In the genomic region with DNA sequence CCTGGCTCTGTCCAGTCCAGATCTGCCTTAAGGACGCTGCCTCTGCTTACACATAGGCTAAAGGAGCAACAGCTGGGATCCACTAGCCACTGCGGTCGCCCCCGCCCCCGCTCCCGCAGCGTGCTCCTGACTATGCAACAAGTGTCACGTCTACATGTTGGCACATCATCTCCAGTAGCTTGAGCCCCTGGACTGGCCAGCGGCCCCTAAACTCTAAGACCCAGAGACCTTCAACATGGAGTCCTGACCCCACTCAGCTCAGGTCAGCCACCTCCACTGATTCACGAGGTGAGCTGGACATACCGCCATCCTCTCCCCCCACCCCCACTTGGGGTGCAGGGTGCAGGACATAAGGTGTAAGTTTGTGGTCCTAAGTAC, we compare ENCODE assay signal across 8 mouse cellular contexts. TPM values are rescaled to one million over a fixed set of nuclear protein-coding genes. Genes with fewer than 3 reads are reported as not detected.
DNase-seq lines count a peak whose midpoint lies in the region; ATAC-seq lines count a peak whose summit lies in the region.

No protein-coding gene starts in this region.

- H3K4me2 ChIP-seq in limb, embryonic 13.5 days (replicated peaks), result peak overlapping the region; percentile 77

- H3K36me3 ChIP-seq in limb, embryonic 13.5 days, result no peaks in the 10 kb centered on the region

- H3K9ac ChIP-seq in limb, embryonic 13.5 days, result peak overlapping the region; percentile 73

- DNase-seq in adrenal gland, postnatal 10 days, result peak; percentile 12
- DNase-seq in adrenal gland, postnatal 25 days, result no peak
- DNase-seq in 3134 (ENCODE audit: extremely low read depth, insufficient read length, low spot score), result peak; percentile 63
- DNase-seq in spleen, postnatal 36 days (ENCODE audit: low spot score in 2 of 2), result no peak
- DNase-seq in left cerebral cortex, adult 11 months (ENCODE audit: low spot score), result no peak
- no peak for DNase-seq in yolk sac, embryonic 10.5 days (ENCODE audit: low spot score)

- H3K9me3 ChIP-seq in limb, embryonic 13.5 days, result no peaks in the 10 kb centered on the region

- peak overlapping the region; percentile 53 for H3K4me3 ChIP-seq in limb, embryonic 13.5 days

- H3K4me1 ChIP-seq in limb, embryonic 13.5 days, result 0 out of 2 replicates have a peak, but pooled peaks cover 4% of the 10 kb centered on the region

- ATAC-seq in granulocyte monocyte progenitor cell, adult 5-6 weeks (replicated peaks; ENCODE audit: poor library complexity, severe bottlenecking), result peak; percentile 47
- ATAC-seq in limb, embryonic 13.5 days (ENCODE audit: low FRiP score, low read depth), result peak; percentile 6; the same call in 1 of the 2 replicates

- no peak overlapping the region for H3K27ac ChIP-seq in limb, embryonic 13.5 days

- 31% methylated on average over 11 of the region's 11 CpGs for WGBS in limb, embryonic 13.5 days

- peaks cover 6% of the 10 kb centered on the region; the same call in 1 of the 2 replicates for H3K27me3 ChIP-seq in limb, embryonic 13.5 days

RNA-seq across cellular contexts. Expression of a gene that starts 0.9 kb away (rescaled TPM):
- total RNA-seq in adrenal gland, postnatal 10 days (2021), result 10 to 100 TPM; 10.1 to 17.0 TPM
- total RNA-seq in adrenal gland, postnatal 25 days (2021), result 2.6 and 2.7 TPM in 2 replicates
- 1.4 and 1.7 TPM in 2 replicates for total RNA-seq in granulocyte monocyte progenitor cell, adult 5-6 weeks (2014; fragmentation: Nextera tagmentation)
- 0.62 and 1.6 TPM in 2 replicates for total RNA-seq in granulocyte monocyte progenitor cell, adult 5-6 weeks (2017)
- polyA plus RNA-seq in limb, embryonic 13.5 days (2015; fragmentation: Nextera tagmentation; extraction: Ambion mirVana), result 8.9 and 9.3 TPM in 2 replicates

Comparison
In these comparisons a context has a peak if more than half of its experiments do, and no peak if none do; other contexts are left out.
1. DNase-seq: peak in adrenal gland, postnatal 10 days (single experiment) and 3134 (single experiment); none in adrenal gland, postnatal 25 days (single experiment), spleen, postnatal 36 days (0 of 2), left cerebral cortex, adult 11 months (single experiment) and yolk sac, embryonic 10.5 days (single experiment).